Mouse (Mus musculus) monocyte, adult 2 months (primary cell): ENCODE data around the gene Hk1.

Experiments used
- DNase-seq, 2 experiments: peaks; one replicate each; pipeline ENCODE4 v3.0.0; 2022; ENCODE audit warnings: low spot score in 2 of 2, low read depth in 1 of 2

Hk1 gene

DNA sequence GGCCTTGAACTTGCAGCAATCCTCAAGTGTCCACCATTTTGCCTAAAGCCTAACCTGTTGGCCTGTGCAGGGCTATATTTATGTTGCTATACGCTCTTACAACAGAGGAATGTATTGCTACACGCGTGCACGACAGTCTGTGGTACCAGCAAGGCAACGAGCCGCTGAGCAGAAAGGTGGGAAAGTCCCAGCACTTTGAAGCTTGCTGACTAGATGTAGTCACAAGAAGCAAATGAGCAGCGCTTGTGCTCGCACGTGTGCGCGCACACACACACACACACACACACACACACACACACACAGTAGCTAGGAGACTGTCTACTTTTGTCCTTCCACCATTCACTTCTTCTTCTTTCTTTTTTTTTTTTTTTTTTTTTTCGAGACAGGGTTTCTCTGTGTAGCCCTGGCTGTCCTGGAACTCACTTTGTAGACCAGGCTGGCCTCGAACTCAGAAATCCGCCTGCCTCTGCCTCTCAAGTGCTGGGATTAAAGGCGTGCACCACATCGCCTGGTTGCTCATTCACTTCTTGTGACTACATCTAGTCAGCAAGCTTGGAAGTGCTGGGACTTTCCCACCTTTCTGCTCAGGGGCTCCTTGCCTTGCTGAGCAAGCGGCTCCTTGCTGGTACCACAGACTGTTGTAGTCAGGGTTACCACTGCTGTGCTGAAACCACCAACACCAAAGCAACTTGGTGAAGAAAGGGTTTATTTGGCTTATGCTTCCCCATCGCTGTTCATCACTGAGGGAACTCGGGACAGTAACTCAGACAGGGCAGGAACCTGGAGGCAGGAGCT, 102.0 kb downstream of the Hk1 start:
- no peak for DNase-seq

DNA sequence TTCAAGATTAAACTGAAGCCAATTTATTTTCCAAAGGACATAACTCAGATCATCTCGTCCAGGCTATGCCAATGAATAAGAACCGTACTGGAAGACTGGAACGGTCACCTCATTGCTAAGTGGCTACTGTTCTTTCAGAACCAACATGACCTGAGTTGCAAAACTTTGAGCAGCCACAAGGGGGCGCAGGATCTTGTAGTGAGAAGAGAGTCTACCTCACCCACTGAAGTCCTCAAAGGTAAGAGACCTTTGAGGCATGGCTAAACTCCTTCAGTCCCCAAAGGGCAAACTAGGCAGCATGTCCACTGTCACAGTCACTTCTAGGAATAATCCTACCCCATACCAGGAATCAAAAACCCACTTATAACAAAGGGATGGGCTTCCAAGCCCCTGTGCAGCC, 104.5 kb downstream of the Hk1 start:
- DNase-seq, result peak; percentile 38 to 64

DNA sequence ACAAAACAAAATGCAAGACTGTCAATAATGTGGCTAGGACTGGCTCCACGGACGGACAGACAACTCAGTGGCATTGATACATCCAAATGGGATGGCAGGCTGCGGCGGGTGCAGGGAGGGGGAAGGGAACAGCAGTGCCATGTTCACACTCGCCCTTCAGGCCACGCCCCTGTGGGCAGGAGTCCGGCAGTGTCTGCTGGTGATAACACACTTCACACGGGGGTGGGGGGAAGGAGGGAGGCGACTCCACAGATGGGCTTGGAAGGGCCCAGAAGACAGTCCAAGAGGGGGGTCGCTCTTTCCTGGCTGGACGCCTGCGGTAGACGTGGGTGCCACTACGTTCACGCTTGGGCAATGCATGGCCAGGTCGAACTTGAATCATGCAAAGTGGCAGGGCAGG, 110.4 kb downstream of the Hk1 start:
- no peak for DNase-seq

DNA sequence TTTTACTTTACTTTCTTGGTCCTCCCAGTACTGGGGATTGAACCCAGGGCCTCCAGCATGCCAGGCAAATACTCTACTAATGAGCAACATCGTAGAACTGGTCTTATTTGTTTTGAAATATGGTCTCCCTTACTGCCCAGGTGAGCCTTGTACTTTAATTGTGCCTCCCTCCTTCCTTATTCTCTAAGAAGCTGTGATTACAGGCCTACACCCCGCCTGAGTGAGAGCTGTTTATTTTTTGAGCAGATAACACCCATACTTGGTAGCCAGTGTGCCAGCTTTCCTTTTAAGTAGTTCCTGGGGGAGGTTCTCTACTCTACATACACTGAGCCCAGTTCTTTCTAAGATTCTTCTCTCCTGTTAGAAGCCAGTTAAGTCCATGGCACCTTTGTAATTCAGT, 115.4 kb downstream of the Hk1 start:
- no peak for DNase-seq

DNA sequence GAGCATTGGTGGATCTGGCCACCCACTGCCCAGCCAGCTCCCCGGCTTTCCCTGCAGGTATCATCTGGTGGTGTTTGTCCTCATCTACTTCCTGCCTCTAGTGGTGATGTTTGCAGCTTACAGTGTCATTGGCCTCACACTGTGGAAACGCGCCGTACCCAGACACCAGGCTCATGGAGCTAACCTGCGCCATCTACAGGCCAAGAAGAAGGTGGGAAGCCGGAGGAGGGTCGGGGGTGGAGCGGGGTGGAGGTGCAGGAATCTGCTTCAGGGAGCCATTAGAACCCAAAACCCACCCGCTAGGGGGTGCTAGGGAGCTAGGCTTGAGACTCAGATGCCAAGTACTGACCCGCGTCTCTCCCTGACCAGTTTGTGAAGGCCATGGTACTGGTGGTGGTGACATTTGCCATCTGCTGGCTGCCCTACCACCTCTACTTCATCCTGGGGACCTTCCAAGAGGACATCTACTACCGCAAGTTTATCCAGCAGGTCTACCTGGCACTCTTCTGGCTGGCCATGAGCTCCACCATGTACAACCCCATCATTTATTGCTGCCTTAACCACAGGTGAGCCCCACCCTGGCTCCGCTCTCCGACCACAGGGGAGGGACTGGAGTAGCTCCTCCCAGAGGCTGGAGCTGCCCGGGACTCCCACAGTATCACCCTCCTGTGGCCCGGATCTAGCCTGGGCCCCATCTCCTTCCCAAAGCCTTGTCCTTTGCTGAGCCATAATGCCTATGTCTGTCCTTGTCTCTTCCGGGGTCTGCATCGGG, 118.4 kb downstream of the Hk1 start:
- peak; percentile 41 to 42 for DNase-seq

DNA sequence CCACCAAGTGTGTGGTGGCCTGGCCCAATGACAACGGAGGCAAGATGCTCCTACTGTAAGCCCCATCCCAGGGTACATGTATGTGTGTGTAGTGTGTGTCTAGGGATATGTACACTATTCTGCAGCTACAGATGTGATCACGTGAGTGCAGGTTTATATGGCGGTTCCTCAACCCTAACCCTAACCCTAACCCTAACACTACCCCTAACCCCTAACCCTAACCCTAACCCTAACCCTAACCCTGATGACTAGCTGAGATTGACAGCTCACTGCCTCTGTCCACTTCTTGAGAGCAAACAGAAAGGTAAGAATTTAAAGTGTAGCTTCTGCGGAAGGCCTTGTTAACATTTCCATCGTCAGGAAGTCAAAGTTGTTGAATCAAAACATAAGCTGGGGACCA, 121.4 kb downstream of the Hk1 start:
- DNase-seq, result no peak

DNA sequence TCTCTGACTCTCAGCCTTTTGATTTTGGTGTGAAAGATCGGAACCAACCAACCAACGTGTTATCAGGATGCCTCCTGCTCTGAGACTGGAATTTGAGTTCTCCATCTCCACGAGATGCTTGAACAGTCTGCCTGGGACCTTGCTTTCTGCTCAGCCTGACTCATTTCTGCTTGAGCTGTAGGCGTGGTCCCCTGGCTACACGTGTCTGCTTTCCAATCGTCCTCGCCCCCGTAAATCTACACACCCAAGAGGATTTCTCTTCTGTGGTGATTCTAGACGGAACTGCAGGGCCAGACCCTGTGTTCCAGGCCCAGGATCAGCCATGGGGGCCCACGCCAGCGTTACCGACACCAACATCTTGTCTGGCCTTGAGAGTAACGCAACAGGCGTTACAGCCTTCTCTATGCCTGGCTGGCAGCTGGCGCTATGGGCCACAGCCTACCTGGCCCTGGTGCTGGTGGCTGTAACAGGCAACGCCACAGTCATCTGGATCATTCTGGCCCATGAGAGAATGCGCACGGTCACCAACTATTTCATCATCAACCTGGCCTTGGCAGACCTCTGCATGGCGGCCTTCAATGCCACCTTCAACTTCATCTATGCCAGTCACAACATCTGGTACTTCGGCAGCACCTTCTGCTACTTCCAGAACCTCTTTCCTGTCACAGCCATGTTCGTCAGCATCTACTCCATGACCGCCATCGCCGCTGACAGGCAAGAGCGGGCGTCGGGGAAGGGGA, 127.0 kb downstream of the Hk1 start:
- no peak for DNase-seq

DNA sequence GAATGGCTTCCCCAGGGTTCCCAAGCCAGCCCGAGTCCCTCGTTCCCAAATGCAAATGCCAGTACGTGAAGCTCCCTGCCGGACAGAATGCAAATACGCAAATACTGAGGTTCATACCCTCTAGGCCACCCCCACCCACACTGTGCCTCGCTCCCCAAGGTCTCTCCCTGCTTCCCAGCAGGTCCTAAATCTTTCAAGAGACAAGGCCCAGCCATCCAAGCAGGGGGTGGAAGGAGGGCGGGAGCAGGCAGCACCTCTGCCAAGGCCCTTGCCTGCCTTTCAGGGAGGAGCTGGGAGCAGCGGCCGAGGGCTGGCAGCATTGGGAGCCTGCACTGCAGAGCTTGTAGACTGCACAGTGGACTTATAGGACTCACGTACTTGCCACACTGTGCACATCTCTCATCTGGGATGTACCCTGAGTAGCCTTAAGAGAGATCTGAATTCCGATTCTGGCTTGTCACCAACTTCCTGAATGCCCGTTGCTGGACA, 127.7 kb downstream of the Hk1 start, which contains the start of gene Tacr2:
Gene Tacr2 (plus strand): TSS at position 439 of the 489 bp plus-strand sequence.
- no peak for DNase-seq

DNA sequence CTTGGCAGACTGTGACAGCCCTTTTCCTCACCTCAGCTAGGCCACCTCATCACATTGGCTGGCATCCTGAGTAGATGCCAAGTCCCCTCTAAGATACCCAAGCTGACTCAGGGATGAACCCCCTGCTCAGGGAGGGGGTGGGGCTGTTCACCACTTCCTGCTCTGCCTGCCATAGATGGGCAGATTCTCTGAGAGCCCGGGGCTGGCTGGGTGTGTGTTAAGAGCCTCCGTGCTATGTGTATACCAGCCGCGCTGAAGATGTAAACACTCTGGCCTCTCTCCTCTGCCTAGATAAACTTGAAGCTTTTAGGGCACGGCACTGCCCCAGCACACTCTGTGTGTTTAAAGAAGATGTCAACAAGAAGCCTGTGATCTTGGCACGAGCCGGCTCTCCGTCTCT, 131.9 kb downstream of the Hk1 start:
- DNase-seq, result no peak

DNA sequence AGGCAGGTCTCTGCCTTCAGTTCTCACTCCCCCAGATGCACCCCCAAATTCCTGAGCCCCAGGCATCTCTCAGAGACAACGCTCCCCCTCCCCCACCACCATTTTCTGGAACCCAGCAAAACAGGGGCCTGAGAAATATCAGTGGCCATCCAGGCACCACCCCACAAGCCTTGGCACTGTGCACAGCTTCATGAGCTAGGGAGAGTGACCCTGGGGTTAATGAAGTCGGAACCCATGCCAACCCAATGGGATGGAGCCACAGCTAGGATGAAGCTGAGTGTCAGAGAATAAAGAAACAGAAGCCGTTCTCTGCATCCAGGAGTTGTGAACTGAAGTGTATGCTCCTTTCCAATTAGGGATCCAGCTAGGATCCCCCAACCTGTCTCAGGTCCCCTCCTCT, 132.6 kb downstream of the Hk1 start:
- no peak for DNase-seq

DNA sequence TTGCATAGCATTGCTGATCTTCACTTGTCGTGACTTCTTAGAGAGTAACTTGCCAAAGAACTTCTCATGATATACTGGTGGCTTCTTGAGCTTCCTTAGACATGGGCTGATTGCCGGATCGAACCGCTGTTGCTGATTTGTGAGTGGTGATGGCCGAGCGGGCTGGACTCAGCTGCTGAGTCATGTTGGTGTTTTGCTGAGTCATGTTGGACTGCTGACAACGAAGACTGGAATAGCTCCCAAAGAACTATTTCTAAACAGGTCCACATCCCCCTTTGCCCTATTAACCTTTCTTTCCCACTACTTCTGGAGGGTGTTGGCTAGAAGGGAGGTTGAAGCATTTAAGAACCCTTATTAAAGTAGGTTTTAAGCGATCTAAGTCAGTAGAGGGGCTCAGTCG, 135.6 kb downstream of the Hk1 start:
- DNase-seq, result no peak

DNA sequence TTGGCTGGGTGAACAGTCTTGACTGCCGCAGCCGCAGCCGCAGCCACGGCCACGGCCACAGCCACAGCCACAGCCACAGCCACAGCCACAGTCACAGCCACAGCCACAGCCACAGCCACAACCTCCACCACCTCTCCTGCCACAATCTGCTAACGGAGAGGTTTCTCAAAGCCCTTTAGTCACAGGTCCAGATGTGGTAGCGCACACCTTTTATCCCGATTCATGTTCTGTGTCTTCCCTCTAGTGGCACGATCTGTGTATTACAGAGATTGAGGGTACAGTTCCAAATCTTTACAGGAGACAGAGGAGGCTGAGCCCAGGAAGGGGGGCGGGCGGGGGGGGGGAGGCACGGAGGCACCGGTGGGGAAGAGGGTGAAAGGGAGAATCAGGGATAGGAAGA, 136.8 kb downstream of the Hk1 start:
- DNase-seq, result no peak

DNA sequence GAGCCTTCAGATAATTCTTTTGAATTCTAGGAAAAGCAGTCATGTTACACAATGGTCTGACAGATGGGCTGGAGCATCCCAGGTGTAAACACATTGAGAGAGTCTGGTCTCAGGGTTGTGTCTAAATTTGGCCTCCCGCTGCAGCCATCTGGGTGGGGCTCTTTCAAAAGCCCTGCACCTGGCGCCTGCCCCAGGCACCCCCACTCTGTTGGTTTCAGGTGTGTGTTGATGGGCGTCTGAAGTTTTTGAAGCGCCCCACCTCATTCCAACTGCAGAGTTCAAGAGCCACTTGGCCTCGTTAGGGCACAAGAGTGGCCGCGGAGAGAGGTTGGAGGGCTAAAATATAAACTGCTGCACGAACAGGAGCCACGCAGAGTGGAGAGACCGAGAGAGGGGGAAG, 137.3 kb downstream of the Hk1 start:
- DNase-seq, result no peak

DNA sequence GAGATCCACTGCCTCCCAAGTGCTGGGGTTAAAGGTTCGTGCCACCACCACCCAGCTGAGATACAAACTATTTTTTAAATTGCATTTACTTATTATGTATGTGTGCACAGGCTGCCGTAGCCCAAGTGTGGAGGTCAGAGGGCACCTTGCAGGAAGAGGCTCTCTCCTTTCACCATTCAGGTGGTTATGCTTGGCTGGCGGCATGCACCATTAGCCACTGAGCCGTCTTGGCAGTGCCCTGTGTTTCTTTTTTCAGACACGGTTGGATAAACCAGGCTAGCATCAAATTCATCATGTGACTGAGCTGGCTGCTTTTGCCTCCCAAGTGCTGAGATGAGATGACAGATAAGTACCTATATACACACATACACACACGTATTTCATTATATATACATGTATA, 140.4 kb downstream of the Hk1 start:
- DNase-seq, result no peak

DNA sequence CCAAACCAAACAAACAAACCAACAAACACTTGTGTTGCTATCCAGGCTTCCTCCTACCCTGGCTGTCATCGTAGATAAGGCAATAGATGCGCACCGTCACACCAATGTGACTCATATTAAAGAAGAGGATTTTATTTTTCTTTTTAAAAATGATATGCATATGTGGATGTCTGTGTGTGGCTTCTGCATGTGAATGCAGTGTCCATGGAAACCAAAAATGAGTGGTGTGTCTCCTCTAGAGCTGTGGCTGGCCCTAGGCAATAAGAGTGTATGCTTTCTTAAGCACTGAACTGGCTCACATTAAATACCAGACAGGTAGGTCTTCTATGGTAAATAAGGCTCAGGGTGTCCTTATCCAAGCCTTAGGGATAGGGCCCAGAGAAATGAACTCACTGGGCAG, 141.0 kb downstream of the Hk1 start:
- no peak for DNase-seq

DNA sequence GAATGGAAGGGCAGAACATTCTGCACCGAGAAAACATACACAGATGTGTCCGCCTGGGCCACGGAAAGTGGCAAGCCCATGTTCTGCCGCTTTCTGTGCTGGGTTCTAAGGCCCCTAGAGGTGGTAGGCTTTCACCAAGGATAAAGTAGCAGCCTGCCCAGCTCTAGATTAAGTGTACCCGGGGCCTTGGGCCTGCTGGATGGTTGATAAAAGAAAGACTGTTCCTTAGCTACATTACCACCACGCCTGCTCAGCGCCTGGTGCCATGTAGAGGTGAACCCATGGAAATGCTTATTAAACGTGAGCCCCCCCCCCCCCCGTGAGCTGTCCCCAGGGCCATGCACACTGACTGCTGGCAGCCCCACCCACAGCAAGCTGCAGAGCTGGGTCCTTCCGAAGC, 142.5 kb downstream of the Hk1 start:
- no peak for DNase-seq

DNA sequence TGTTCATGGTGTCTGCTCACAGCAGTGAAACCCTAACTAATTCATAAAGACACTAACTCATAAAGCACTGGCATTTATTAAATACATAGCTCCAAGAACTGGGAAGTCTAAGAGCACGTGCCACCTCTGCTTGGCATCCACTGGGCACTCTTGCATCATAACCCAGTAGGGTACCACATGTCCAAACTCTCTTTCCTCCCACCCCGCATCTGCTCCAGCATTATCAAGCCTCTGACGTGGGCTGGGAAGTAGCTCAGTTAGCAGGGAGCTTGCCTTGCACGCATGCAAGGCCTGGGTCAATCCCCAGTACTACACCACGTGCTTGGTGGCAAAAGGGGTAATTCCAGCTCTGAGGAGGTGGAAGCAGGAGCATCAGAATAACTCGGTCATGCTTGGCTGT, 143.5 kb downstream of the Hk1 start:
- DNase-seq, result no peak

DNA sequence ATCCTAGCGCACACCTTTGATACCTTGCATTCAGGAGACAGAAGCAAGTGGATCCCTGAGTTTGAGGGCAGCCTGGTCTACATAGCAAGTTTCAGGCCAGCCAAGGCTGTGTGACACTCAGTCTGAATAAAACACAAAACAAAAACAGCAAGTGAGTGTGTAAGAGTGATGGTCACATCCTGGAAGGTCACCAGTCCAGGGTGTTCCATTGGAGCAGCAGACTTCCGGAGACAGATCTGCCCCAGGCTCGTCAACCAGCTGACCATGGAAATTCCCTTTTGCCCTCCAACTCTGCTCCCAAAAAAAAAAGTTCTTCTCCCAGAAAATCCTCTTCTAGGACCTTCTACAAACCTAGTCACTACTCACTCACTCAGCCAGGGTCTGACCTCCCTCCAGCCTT, 147.9 kb downstream of the Hk1 start:
- DNase-seq, result no peak

DNA sequence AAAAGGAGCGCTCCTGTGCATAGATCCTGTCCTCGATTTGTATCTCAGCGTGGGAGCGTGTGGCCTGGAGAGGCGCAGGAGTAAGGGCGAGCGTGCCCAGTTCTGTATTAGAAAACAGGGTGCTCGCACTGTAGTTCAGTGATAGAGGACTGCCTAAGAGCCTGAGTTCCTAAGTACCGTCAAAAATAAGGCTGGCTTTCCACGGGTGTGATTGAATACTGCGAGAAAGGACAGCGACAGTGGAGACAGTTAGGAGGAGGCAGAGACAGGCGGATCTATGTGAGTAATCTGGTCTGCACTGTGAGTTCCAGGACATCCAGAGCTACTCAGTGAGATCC, 148.3 kb downstream of the Hk1 start:
- no peak for DNase-seq

DNA sequence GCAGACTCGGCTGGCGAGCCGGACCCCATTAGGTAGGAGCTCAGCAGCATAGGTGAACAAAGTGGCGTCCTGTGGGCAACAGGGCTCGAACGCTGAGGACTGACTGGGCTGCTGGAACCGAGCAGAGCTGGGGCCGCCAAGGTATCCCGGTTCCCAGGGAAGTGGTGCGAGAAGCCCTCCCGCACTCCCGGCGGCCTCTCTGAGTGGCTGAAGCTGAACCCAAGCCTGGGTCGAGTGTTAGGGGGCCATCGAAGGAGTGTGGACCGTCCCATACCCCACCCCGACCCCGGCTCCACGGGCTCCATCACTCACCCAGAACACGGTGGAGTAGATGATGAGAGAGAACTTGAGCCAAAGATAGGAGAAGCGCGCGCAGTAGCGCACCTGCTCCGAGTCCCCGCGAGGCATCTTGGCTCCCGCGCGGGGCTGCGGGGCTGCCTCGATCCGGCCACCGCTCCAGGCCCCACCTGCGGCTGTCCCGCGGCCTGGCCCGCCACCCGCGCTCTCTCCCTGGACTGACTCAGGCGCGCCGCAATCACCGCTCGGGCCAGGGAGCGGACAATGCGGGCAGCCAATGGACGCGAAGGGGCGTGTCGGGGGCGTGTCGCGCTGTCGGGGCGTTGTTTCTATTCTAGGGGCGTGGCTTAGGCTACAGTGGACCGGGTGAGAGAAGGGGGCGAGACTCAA, 148.9 kb downstream of the Hk1 start, which contains the start of gene Tspan15:
Gene Tspan15 (minus strand): TSS at position 544 of the 687 bp plus-strand sequence.
- DNase-seq, result peak in 1 of 2 experiments; percentile 30

DNA sequence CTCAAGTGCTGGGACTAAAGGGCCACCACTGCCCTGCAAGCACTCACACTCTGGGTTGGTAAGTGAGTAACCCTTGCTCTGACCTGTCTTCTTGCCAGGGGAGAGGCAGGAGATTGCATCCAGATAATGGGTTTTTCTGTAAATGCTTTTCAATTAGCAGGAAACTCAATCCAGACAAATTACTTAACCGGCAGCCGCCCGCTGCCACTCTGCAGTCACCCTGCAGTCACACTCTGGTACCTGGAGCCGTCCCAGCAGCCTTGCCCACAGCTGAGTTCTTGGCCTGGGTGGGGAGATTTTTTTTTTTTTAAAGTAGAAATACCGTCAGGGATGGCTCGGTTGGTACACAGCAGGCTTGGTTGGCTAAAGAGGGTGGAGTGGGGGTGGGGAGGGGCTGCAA, 151.6 kb downstream of the Hk1 start:
- DNase-seq, result no peak
